Mouse (Mus musculus) liver, postnatal 0 days (tissue): ENCODE measurements around the gene Podn.

Experiments used
- CTCF ChIP-seq: sonication (generic); IDR thresholded peaks from 2 replicates; pipeline ENCODE4 v1.5.1; 2016; ENCODE audit warnings: antibody characterized with exemption, low read depth
- EP300 ChIP-seq: IDR thresholded peaks from 2 replicates; pipeline ENCODE4 v1.6.1; 2016; ENCODE audit warnings: antibody characterized with exemption, low read depth, mild to moderate bottlenecking

DNA sequence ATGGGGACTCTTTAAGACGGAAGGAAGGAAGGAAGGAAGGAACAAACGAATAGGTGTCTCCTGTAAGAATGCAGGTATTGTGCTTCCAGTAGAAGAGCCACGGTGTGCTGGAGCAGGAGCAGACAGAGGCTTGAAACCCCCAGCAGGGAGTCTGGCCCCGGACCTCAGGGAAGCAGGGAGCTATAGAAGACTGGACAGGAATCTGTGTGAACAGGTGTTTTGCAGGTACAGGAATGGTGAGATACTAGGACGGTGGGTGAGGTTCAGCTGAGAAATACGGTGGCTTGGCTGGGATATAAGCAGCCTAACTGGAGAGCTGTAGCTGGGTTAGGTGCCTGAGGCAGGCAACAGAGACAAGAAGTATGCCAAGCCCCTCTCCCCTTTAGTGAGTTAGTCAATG lies 76.1 kb downstream of the Podn start:
- TF ChIP-seq CTCF (no peak), EP300 (no peak)
